Mouse (Mus musculus) ES-CJ7 (cell line): ENCODE results near the gene Abcf3.

Experiments
- DNase-seq: peaks from one replicate; pipeline ENCODE4 v3.0.0; 2011; ENCODE audit warnings: low read depth, low spot score

Gene Abcf3

GRCm38 (mm10) chr16:20540438-20540837 lies 7.9 kb upstream of the Abcf3 start:
- DNase-seq = no peak

- no peak for DNase-seq
These were observed 2.7 kb upstream of the Abcf3 start for GRCm38 (mm10) chr16:20545696-20546095.

- DNase-seq = peak; percentile 33
These were observed 954 bp upstream of the Abcf3 start for GRCm38 (mm10) chr16:20547423-20547822.

GRCm38 (mm10) chr16:20549161-20549560 lies 784 bp downstream of the Abcf3 start:
- DNase-seq = no peak

- no peak for DNase-seq
These were observed 3.3 kb downstream of the Abcf3 start for GRCm38 (mm10) chr16:20551691-20552090.

GRCm38 (mm10) chr16:20552594-20552993 lies 4.2 kb downstream of the Abcf3 start:
- no peak for DNase-seq

DNA sequence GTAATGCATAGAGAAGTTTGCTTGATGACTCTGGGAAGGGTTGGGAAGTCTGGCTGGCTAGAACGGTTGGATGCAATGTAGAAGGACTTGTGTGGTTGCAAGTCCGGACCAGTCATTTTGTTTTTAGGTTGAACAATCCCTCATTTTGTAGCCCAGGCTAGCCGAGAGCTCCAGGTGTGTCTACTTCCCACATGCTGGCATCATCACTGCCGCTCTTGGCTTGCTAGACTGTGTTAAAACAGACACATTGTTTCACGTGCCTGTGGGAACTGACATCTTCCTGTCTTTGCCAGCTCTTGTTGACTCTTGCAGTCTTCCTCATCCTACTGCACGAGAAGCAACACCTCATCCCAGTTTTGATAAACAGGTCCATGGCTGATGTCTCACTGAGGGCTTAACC lies 6.6 kb downstream of the Abcf3 start:
- no peak for DNase-seq

GRCm38 (mm10) chr16:20557381-20557780 lies 9.0 kb downstream of the Abcf3 start:
- DNase-seq = peak; percentile 37

DNA sequence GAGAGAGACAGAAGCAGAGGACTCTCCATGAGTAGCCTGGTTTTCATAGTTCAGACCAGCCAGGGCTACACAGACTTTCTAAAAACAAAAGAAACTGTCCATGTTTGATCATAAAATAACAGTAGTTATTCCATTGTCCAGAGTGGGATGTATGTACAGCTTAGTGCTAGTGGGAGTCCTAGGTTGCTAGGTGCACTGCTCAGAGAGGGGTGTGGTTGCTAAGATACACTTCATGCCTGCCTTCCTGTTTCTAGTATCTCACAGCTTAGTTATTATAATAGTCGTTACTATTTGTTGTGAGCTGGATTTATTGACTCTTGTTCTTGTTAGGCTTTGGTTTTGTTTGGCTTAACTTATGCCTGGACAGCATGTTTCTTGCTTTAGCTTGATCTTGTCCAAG lies 16.7 kb downstream of the Abcf3 start:
- DNase-seq = no peak

DNA sequence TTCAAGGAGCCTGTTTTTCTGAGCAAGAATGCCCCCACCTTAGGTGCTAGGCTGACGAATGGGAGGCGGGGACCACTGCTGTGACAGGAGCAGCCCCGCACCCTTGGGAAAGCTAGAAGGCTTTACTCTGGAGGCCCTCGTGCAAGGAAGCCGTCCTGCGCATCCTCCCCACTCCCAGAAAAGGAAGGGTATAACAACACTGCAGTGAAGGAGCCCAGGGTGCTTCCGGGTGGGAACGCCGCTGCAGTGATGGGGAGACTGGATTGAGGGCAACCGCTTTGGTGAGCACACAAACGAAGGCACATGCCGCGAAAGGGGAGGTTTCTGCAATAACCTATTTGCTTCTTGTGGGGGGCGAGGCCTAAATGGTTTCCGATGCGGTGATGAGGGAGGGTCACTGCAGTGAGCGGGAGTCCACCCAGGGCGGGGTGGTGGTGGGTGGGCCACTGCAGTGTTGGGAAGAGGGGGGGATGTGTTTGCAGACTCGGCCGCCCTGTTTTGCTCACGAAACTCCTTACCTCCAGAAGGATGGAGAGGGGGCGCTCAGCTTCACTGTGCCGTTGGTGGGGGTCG lies 41.1 kb downstream of the Abcf3 start, which contains the start of gene Vwa5b2:
TSS of gene Vwa5b2 (plus strand) at position 106 of the 573 bp plus-strand sequence.
- no peak for DNase-seq

DNA sequence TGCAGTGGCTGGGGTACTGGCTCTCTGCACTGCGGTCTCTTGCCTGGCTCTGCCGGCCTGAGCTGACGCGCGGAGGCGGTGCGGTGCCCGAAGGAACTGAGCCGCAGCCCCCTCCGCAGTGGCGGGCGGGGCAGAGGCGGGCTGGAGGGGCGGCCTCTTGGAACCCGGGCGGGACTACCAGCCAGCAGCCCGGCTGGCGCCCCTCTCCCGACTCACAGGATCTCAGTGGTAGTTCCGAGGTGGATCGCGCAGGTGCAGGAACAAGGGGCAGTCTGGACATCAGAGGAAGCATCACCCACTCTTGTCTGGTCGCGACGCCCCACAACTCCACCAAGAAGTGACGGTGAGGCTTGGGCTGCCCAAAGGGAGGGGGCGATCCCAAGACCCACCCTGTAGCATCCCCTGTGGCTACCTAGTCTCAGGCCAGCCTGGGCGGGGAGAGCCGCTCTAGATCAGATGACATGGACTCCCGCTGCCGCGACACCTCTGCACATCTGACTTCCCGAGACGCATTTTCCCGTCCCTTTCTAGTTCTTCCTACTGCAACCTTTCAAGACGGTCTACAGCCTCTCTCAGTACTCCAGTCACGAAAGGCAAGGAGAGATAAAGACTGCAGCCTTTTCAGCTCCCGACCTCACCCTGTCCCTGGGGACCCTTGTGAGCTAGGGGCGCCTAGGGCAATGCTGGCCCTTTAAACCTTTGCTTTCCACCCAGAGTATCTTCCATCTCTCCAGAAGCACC lies 41.7 kb downstream of the Abcf3 start:
- peak; percentile 41 for DNase-seq

- no peak for DNase-seq
These were observed 42.3 kb downstream of the Abcf3 start for GRCm38 (mm10) chr16:20590680-20591038.

- DNase-seq = no peak
These were observed 42.8 kb downstream of the Abcf3 start for GRCm38 (mm10) chr16:20591076-20591705.

DNA sequence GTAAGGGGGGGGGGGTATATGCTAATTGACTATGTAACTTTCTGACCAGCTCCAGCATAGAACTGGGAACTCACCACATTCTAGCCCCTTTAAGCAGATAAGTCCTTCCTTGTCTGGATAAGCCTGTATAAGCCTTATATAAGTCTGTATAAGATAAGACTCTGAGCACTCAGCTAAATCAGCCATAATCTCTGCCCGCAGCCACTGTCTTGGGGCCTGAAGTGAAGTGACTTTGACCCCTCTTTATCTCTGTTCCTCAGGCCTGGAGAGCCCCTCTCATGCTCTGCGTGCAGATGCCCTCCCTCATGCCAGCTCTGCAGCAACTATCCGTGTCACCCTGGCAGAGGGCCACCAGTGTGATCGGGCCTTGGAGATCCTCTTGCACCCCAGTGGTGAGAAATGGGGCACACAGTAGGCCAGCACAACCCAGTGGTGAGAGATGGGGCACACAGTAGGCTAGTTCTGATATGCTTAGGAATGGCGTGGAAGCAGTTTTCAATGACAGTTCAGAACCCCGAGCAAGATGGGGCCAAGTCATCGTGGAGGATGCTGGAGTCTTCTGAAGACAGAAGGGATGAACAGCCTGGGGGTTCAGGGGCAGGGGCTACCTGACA lies 46.8 kb downstream of the Abcf3 start:
- no peak for DNase-seq

- no peak for DNase-seq
These were observed 47.4 kb downstream of the Abcf3 start for GRCm38 (mm10) chr16:20595737-20596136.

DNA sequence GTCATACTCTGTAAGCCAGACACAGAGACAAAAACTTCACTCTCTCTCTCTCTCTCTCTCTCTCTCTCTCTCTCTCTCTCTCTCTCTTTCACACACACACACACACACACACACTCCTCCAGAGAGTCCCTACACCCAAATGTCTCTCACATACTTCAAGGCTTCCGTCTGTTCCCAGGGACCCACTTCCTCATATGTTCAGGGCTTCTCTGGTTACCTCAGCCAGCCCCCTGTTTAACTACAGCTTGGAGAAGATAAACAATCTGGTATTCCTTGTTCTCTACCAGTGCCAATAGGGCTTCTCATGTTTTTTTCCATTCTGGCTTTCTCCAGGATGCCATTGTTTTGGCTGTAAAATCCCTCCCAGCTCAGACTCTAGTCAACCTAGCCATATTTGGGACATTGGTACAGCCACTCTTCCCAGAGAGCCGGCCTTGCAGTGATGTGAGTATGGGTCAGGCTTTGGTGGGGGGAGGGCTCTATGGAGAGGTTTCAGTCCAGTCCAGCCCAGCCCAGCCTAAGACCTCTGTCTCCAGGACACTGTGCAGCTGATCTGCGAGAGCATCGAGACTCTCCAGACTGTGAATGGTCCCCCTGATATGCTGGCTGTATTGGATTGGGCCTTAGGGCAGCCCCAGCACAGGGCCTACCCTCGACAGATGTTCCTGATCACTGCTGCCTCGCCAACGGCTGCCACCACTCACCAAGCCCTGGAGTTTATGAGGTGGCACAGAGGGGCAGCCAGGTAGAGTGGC lies 48.5 kb downstream of the Abcf3 start:
- DNase-seq = no peak

- DNase-seq = no peak
These were observed 52.1 kb downstream of the Abcf3 start for GRCm38 (mm10) chr16:20600511-20600910.

- no peak for DNase-seq
These were observed 56.3 kb downstream of the Abcf3 start for GRCm38 (mm10) chr16:20604705-20605104.

- DNase-seq = peak; percentile 91
These were observed 62.4 kb downstream of the Abcf3 start for GRCm38 (mm10) chr16:20610501-20611356.
